Mouse (Mus musculus) forebrain, embryonic 14.5 days (tissue): ENCODE results near the gene Smim4. TPM values are rescaled to one million over a fixed set of nuclear protein-coding genes. Genes with fewer than 3 reads are reported as not detected.

Source experiments
- ATAC-seq: fragments of 200-750 bp; cut with Nextera tagmentation; 2 replicates; pipeline ENCODE4 v1.8.0; 2017; ENCODE audit warnings: mild to moderate bottlenecking, moderate library complexity
- DNase-seq: peaks from one replicate; pipeline ENCODE4 v3.0.0-alpha.2; 2015; ENCODE audit warnings: low spot score
- H3K27ac ChIP-seq: fragments of 300-500 bp; sonication (generic); 2 replicates; pipeline ENCODE4 v1.5.1; 2014; ENCODE audit warnings: low read depth, mild to moderate bottlenecking, control low read depth, low read length, moderate library complexity
- H3K27me3 ChIP-seq: fragments of 300-500 bp; sonication (generic); replicated peaks from 2 replicates; pipeline ENCODE4 v1.6.1; 2014; ENCODE audit warnings: low read length, control low read depth, mixed read lengths; ENCODE audit not compliant: control insufficient read depth, insufficient read depth
- H3K36me3 ChIP-seq: fragments of 300-500 bp; sonication (generic); 2 replicates; pipeline ENCODE4 v1.6.1; 2014; ENCODE audit warnings: low read length, control low read depth; ENCODE audit not compliant: control insufficient read depth, insufficient read depth
- H3K4me1 ChIP-seq: fragments of 300-500 bp; sonication (generic); 2 replicates; pipeline ENCODE4 v1.6.1; 2014; ENCODE audit warnings: antibody characterized with exemption, low read length, control low read depth; ENCODE audit not compliant: control insufficient read depth, insufficient read depth
- H3K4me2 ChIP-seq: fragments of 300-500 bp; sonication (generic); 2 replicates; pipeline ENCODE4 v1.6.1; 2014; ENCODE audit warnings: mild to moderate bottlenecking, control low read depth, low read length
- H3K4me3 ChIP-seq: fragments of 300-500 bp; sonication (generic); 2 replicates; pipeline ENCODE4 v1.5.1; 2014; ENCODE audit warnings: low read depth, low read length, control low read depth
- H3K9ac ChIP-seq: fragments of 300-500 bp; sonication (generic); 2 replicates; pipeline ENCODE4 v1.6.1; 2014; ENCODE audit warnings: mild to moderate bottlenecking, low read length, control low read depth, moderate library complexity
- H3K9me3 ChIP-seq: fragments of 300-500 bp; sonication (generic); replicated peaks from 2 replicates; pipeline ENCODE4 v1.6.1; 2016; ENCODE audit warnings: low read length, control low read depth, mixed read lengths; ENCODE audit not compliant: control insufficient read depth
- whole genome bisulfite sequencing: fragments of 180-500 bp; shearing (Covaris S2); extraction: QIAGEN DNeasy Blood & Tissue Kit; methylation state at CpG from one replicate; pipeline ENCODE4 v1.1.7; 2014; 5-methylcytosine and 5-hydroxymethylcytosine counted together
- polyA plus RNA-seq: library from polyadenylated mRNA; unstranded; fragments of >200 nt; fragmentation: Nextera tagmentation; extraction: Ambion mirVana; gene quantifications from 2 replicates; pipeline ENCODE4 v1.2.1, GENCODE M21; 2014

The Smim4 gene
- polyA plus RNA-seq, 1 experiment from 2014 or later = 93.8 TPM

DNA sequence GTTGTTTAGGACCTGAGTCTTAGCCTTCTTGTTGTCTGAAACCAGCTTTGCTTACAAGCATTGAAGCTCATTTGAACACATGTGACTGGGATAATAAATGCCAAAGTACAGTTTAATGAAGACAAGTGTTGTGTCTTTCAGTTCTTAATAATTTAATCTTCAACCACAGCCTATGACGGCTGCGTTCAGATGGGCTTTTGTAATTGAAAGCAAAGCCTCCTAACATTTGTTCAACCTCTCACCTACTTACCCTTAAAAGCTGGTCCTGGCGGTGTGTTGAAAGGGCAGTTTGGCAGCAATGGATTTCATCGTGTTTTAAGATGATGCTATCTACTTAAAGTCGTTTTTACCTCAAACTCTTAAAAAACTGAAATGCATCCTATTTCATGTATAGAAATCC lies 16.6 kb downstream of the Smim4 start:
- no peaks in the 10 kb centered on the region for H3K9me3 ChIP-seq
- H3K36me3 ChIP-seq = peaks cover 90% of the 10 kb centered on the region
- 87% methylated on average over 5 of the region's 5 CpGs for WGBS
- no peak overlapping the region for H3K27ac ChIP-seq
- no peak for ATAC-seq
- no peaks in the 10 kb centered on the region for H3K4me1 ChIP-seq
- H3K4me3 ChIP-seq = no peak overlapping the region
- DNase-seq = no peak
- H3K4me2 ChIP-seq = no peak overlapping the region
- no peak overlapping the region for H3K9ac ChIP-seq
- H3K27me3 ChIP-seq = no peaks in the 10 kb centered on the region

DNA sequence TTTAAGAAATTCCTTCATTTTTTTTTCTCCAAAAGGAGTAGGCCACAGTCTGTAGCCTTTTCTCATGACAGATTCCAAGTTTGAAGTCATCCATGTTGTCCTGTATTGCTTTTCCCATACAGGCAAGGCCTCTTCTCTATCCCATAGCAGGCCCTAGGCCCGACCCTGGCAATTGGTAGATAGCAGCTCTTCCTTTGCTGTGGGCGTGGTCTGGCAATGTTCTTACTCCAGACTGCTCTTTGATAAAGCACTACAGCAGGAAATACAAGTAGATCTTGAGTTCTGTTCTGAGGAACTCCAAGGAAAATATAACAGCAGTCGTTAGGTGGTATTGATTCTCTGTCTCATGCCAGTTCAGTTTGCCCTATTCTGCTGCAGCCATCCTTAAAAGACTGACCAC lies 18.1 kb downstream of the Smim4 start:
- H3K36me3 ChIP-seq = peaks cover 90% of the 10 kb centered on the region

DNA sequence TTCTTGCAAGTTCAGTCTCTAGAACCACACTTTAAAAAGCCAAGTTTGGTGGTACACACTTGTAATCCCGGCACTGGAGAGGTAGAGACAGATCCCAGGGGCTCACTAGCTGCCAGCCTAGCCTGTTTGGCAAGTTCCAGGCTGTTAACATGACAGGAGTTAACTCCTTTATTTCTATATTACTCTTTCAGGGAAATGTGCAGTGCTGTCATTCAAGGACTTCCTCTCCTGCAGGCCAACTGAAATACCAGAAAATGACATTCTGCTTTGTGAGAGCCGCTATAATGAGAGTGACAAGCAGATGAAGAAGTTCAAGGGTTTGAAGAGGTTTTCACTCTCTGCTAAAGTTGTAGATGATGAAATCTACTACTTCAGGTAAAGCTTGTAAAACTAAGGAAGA lies 23.6 kb downstream of the Smim4 start:
- 95% methylated on average over 2 of the region's 2 CpGs for WGBS
- ATAC-seq = no peak
- Histone ChIP-seq H3K4me1 (no peaks in the 10 kb centered on the region), H3K9ac (no peak overlapping the region), H3K27ac (no peak overlapping the region), H3K27me3 (no peaks in the 10 kb centered on the region), H3K4me2 (no peak overlapping the region), H3K36me3 (peaks cover 68% of the 10 kb centered on the region), H3K9me3 (no peaks in the 10 kb centered on the region), H3K4me3 (no peak overlapping the region)
- no peak for DNase-seq

More for the DNA sequence above, 18.1 kb downstream of the Smim4 start:
- 82% methylated on average over 3 of the region's 3 CpGs for WGBS
- DNase-seq (no peak), ATAC-seq (no peak)
- Histone ChIP-seq H3K4me3 (no peak overlapping the region), H3K4me1 (no peaks in the 10 kb centered on the region), H3K27ac (no peak overlapping the region), H3K9ac (no peak overlapping the region), H3K27me3 (no peaks in the 10 kb centered on the region), H3K9me3 (no peaks in the 10 kb centered on the region), H3K4me2 (no peak overlapping the region)

DNA sequence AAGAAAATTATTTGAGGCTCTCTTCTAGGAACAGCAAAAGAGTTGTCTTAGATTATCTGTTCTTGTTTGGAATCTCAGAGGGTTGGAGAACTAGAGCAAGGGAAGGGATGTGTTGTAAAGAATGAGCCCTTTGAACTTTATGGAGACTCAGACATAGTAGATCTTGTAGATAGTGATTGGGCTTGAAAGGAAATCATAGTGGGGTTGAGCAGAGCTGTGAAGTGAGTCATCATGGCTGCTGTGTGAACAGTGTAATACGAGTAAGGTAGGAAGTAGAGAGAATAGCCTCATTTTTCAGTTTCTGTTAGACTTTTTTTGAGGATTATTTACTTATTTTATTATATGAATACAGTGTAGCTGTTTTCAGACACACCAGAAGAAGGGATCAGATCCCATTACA lies 38.8 kb downstream of the Smim4 start:
- no peak overlapping the region for H3K27ac ChIP-seq
- no peak for DNase-seq

DNA sequence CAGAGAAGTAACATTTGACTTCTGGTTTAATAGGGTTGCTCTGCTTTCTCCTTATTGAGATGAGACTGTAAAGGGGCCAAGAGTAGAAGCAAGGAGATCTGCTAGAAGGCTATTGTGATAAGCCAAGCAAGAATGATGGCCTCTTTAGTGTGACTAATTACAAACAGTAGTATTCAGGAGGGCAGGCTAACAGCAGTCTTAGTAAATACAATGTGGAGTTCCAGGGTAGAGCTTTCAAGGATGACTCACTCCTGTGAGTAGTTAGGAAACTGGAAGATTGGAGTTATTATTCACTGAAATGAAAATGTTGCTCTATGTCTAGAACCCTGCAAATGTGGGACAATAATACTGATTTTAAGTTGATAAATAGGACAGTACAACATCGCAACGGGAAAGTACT lies 40.2 kb downstream of the Smim4 start:
- 97% methylated on average over 2 of the region's 2 CpGs for WGBS

More for the DNA sequence above, 38.8 kb downstream of the Smim4 start:
- Histone ChIP-seq H3K4me2 (no peak overlapping the region), H3K4me3 (no peak overlapping the region), H3K27me3 (no peaks in the 10 kb centered on the region), H3K9ac (no peak overlapping the region), H3K9me3 (no peaks in the 10 kb centered on the region), H3K36me3 (peaks cover 80% of the 10 kb centered on the region), H3K4me1 (no peaks in the 10 kb centered on the region)
- no peak for ATAC-seq
- WGBS = 93% methylated on average over 1 of the region's 1 CpGs

DNA sequence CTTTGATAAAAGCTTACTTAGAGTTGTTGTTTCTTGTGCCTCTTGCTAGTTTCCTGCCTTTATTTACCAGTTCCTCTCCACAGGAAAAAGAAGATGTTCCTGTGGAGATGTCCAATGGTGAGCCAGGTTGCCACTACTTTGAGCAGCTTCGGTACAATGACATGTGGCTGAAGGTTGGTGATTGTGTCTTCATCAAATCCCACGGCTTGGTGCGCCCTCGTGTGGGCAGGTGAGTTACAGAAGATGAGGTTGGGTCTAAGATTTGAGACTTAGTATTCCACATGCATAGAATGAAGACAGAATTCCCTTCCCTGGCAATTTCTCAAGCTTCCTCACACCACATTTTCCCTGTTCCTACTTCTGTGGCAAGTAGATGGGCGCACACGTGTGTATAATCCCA lies 41.3 kb downstream of the Smim4 start:
- 87% methylated on average over 6 of the region's 6 CpGs for WGBS
- H3K27ac ChIP-seq = no peak overlapping the region
- H3K4me2 ChIP-seq = no peak overlapping the region
- H3K4me1 ChIP-seq = no peaks in the 10 kb centered on the region
- H3K9ac ChIP-seq = no peak overlapping the region
- no peaks in the 10 kb centered on the region for H3K9me3 ChIP-seq
- DNase-seq (no peak), ATAC-seq (no peak)
- H3K36me3 ChIP-seq = peaks cover 84% of the 10 kb centered on the region
- H3K27me3 ChIP-seq = no peaks in the 10 kb centered on the region
- H3K4me3 ChIP-seq = no peak overlapping the region

More for the DNA sequence above, 40.2 kb downstream of the Smim4 start:
- Histone ChIP-seq H3K9ac (no peak overlapping the region), H3K27me3 (no peaks in the 10 kb centered on the region), H3K4me2 (no peak overlapping the region), H3K36me3 (peaks cover 82% of the 10 kb centered on the region), H3K4me3 (no peak overlapping the region), H3K9me3 (no peaks in the 10 kb centered on the region), H3K27ac (no peak overlapping the region), H3K4me1 (no peaks in the 10 kb centered on the region)
- ATAC-seq (no peak), DNase-seq (no peak)

DNA sequence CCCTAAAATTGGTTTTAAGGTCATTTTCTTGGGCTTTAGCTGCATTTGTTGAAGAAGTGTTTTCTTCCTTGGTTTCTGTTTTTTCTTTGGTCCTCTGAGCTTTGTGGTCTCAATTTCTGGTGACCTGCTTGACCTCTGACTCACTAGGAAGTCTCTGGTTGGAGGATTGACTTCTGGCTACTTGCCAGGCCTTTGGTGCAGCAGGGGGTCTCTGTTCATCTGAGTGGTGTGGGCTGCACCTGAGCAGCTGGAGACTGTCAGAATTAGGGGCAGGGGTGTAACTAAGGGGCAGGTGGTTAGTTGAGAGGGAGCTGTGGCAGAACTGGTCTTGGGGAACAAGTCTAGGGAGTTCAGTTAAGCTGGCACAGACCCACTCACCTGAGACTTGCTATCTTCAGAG lies 47.6 kb downstream of the Smim4 start:
- no peaks in the 10 kb centered on the region for H3K9me3 ChIP-seq
- no peaks in the 10 kb centered on the region for H3K27me3 ChIP-seq
- no peaks in the 10 kb centered on the region for H3K4me1 ChIP-seq
- H3K4me3 ChIP-seq = no peak overlapping the region
- H3K27ac ChIP-seq = no peak overlapping the region
- peaks cover 64% of the 10 kb centered on the region for H3K36me3 ChIP-seq
- ATAC-seq (no peak), DNase-seq (no peak)
- no peak overlapping the region for H3K4me2 ChIP-seq
- no peak overlapping the region for H3K9ac ChIP-seq

DNA sequence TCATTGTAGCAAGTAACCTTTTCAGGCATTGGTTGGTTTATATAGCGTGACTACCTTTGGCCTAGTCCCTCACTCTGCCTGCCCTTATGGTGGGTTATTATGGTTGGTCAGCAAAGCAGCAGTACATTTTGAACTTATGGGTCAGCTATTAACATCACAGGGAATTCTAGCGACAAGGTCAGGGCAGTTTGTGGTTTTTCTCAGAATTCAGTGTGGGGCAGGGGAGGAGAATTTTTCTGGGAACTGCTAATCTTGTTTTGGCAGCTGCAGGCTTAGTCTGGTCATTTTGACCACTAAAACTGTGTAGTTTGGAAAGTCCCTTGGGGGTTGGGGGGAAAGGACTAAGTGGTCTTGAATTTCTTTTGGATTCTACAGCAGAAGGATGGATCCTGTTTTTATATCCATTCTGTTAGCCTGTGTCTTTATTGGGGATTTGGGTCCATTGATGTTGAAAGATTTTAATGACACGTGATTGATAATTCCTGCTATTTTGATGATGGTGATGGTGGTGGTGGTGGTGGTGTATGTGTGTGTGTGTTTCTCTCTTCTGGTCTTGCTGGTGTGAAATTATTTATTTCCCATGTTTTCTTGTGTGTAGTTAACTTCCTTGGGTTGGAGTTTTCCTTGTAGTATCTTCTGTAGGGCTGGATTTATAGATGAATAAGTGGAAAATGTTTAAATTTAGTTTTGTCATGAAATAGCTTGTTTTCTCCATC lies 49.3 kb downstream of the Smim4 start:
- Histone ChIP-seq H3K4me2 (no peak overlapping the region), H3K9ac (no peak overlapping the region), H3K9me3 (no peaks in the 10 kb centered on the region), H3K36me3 (peaks cover 64% of the 10 kb centered on the region), H3K4me3 (no peak overlapping the region), H3K27ac (no peak overlapping the region), H3K4me1 (no peaks in the 10 kb centered on the region), H3K27me3 (no peaks in the 10 kb centered on the region)
- no peak for DNase-seq
- ATAC-seq = no peak
- WGBS = 92% methylated on average over 3 of the region's 3 CpGs

DNA sequence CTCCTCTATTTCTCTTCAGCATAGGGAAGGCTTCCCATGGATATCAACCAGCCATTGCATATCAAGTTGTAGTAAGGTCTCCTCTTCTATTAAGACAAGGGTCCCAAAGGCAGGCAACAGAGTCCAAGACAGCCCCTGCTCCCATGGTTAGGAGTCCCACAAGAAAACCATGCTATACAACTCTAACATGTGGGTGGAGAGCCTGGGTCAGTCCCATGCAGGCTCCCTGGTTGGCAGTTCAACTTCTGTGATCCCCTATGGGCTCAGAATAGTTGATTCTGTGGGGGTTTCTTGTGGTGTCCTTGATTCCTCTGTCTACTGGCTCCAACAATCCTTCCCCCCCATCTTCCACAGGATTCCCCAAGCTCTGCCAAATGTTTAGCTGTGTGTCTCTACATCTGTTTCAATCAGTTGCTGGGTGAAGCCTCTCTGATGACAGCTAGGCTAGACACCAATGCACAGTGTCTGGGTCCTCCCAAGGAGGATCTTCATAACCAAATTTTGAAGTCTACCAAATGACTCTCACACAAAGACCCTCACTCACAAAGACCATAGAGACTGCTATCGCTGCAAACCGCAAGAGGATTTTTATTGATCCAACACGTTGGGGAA lies 50.1 kb downstream of the Smim4 start:
- no peak for DNase-seq
- H3K27me3 ChIP-seq = no peaks in the 10 kb centered on the region
- no peaks in the 10 kb centered on the region for H3K9me3 ChIP-seq
- no peak overlapping the region for H3K9ac ChIP-seq
- 96% methylated on average over 3 of the region's 3 CpGs for WGBS
- no peak for ATAC-seq
- H3K27ac ChIP-seq = no peak overlapping the region
- H3K4me2 ChIP-seq = no peak overlapping the region
- no peak overlapping the region for H3K4me3 ChIP-seq
- H3K4me1 ChIP-seq = no peaks in the 10 kb centered on the region
- peaks cover 71% of the 10 kb centered on the region for H3K36me3 ChIP-seq
